Mouse (Mus musculus) adrenal gland, postnatal 4 days (tissue): ENCODE measurements around the gene Xpo1. TPM values are rescaled to one million over a fixed set of nuclear protein-coding genes. Genes with fewer than 3 reads are reported as not detected.
"Not testable (repeated sequence)": the region's sequence is repeated elsewhere in the genome, so short reads cannot be mapped to it uniquely, and the experiment has no call there.

Experiments used
- DNase-seq, 2 experiments: peaks; one replicate each; pipeline ENCODE4 v3.0.0; 2021 to 2022; ENCODE audit warnings: low spot score in 2 of 2, mixed read lengths in 2 of 2
- total RNA-seq, 2 experiments: library from RNA; stranded (reverse); gene quantifications; 2 replicates each; pipeline ENCODE4 v1.2.3; 2021

Gene Xpo1
- total RNA-seq, 2 experiments from 2014 or later = 80.7 to 96.7 TPM

DNA sequence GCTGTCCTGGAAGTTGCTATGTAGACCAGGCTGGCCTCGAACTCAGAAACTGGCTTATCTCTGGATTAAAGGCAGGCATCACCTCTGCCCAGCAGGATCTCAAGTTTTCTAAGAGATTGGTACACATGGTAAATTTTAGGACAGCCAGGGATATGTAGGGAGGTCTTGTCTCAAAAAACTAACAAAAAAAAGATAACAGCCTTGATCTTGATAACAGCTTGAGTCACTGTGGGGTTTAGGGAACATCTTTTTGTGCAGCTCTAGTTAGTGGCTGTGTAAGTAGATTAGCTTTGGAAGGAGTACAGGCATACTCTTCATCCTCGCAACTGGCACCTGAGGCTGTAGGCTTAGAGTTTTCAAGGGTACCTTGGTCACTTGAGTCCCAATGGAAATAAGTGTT is 41.5 kb downstream of the Xpo1 start:
- no peak for DNase-seq

DNA sequence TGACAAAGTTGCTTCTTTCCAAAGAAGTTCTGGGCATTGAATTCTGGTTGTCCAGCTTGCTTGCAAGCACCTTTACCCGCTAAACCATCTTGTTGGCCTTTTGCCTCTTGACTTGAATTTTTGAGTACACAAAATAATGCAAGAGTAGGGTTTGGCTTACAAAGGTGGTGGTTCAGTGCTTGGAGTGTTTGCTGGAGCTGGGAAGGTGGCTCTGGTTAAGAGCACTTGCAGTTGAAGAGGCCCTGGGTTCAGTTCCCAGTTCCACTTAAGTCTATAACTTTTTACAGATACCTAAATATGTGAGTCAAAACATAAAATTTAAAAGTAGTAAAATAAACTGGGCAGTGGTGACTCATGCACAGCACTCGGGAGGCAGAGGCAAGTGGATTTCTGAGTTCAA is 42.5 kb downstream of the Xpo1 start:
- DNase-seq = no peak

DNA sequence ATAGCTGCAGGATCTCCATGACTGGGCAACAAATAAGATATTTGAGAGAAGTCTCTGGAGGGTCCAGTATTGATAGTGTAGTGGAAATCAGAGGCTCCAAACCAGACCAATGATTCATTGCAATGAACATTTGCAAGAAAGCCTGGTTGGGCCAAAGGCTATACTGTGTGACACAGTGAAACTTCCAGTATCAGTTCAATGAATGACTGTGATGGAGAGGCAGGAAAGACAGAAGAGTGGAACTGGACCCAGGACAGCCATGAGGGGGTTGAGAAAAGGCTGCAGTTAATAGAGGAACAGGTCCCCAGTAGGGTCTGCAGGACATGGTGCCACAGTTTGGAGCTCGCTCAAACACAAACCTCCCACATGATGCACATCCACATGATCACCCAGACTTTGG is 44.1 kb downstream of the Xpo1 start:
- no peak for DNase-seq

DNA sequence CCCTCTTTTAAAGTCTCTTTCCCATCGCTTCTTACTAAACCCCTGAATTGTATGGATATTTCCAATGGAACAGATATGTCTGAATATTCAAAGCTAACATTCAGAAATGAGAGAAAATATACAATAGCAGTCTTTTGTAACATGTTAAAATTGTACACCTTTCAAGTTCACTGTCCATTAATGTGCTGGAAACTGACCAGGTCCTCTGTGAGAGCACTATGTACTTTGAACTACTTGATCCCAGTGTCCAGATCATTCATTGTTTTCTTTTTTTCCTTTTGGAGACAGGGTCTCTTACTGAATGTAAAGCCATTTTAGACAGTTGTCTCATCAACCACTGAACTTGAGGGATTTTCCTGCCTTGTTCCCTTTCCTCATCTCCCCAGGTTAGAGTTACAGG is 47.3 kb downstream of the Xpo1 start:
- DNase-seq = no peak

DNA sequence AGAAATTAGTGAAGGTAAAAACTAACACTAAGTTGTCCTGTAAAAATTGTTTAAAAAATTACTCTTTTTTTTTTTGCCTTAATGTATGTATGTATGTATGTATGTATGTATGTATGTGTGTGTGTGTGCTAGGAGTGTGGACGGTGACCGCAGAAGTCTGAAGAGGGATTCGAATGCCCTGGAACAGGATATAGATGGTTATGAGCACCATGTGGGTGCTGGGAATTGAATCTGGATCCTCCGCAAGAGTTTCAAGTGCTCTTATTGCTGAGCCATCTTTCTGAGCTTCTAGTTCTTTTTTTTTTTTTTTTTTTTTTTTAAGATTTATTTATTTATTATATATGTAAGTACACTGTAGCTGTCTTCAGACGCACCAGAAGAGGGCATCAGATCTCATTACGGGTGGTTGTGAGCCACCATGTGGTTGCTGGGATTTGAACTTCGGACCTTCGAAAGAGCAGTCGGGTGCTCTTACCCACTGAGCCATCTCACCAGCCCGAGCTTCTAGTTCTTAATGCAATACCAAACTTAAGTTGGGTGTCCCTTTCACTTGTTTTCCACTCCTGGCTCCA is 49.3 kb downstream of the Xpo1 start:
- DNase-seq = not testable (repeated sequence)

DNA sequence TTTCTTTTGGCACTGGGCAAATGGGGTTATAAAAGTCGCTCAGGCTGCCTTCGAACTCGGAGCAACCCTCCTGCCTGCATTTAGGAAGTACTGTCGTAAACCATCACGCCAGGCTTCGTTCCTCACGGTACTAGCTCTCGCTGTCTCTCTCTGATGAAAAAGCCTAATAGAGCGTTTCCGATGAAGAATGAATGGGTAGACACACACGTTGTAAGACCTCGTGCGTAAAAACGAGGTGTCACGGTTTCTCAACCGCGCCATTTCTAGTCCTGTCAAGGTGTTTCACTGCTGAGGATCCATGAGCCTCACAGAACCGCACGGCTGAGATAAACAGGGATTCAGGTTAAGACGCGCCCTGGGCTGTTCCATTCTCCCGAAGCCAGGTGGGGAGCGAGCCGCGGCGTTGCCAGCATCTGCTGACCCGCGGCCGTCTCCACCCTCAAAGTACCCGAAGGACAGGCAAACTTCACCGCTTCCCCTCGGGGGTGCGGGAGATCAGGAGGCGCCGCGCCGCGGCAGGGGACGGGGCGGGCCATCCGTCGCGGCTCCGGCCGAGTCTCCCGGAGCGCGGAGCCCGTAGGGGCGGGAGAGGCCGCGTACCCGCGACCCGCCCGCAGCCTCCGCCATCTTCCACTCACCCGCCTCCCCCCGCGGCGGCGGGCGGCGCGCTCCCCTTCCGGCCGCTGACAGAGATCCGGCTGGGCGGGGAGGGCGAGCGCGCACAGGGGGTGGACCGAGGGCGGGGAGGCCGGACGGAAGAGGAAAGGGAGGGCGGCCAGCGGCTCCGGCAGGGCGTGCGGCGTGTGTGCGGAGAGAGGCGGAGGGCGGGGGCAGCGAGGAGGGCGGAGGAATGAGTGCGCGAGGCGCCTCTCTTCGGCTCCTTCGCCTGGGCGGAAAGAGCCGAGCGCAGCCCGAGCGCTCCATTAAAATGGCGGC is 50.1 kb downstream of the Xpo1 start:
- DNase-seq = peak; percentile 89 to 93

DNA sequence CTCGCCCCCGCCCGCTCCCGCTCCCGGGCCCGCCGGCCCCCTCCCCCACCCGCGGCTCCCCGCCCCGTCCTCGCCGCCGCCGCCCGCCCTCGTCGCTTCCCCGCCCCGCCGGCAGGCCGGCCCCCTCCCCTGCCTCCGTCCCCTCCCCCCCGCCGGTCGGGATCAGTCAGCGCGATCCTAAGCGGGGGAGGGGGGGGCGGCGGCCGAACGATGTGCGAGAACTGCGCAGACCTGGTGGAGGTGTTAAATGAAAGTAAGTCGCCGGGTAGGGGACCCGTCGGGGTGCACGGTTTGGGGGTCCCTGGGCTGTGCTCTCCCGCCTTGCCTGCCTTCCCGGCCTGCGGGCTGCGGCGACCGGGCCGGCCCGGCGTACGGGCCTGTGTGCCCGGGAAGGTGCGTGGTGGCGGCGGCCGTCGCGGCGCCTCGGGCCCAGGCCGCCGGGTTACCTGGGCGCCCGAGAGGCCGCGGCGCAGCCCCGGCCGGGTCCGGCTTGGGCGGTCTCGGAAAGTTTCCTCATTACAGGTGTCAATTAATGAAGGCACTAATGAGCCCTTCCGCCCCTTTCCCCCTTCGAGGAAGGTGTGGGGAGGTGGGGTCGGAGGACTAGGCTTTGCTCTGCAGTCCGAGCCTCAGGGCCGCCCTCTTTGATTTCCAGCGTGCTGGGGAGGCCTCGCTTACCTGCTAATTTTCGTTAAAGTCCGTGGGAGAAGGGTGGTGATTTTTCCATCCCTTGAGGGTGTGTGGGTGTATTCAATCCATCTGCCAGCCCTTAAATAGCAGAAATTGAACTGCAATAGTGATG is 51.1 kb downstream of the Xpo1 start, which contains the start of gene Usp34:
Gene Usp34 (plus strand): TSS at position 132 of the 802 bp plus-strand sequence.
- DNase-seq = peak; percentile 56

DNA sequence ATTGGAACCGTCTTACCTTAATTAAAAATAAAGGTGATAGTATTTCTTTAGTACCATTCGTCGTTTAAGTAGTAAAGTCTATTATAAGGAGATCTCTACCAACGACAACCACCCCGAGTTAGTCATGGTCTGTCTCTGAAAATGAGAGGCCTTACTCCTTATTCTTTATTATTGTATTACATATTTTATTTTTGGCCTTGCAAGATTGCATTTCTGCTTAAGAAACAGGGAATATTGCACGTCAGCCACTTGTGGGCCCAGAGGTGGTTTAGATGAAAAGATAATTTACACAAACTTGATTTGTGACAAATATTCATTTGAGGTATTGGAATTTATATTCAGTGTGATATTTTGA is 51.7 kb downstream of the Xpo1 start:
- no peak for DNase-seq

DNA sequence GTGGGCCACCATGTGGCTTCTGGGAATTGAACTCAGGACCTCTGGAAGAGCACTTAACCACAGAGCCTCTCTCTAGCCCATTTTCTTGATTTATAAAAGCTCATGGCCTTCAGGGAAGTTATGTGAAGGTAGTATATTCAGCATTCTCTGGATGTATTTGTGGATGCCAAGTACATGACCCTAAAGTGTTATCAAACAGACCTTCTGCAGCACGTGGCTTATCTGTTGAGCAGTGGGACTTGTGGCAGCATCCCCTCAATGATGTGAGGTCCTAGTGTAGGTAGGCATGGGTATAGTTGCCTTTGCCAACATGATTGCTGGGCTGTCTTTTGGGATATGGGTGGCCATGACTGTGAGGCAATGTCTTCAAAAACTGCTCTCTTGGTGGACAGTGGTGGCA is 57.7 kb downstream of the Xpo1 start:
- DNase-seq = no peak

DNA sequence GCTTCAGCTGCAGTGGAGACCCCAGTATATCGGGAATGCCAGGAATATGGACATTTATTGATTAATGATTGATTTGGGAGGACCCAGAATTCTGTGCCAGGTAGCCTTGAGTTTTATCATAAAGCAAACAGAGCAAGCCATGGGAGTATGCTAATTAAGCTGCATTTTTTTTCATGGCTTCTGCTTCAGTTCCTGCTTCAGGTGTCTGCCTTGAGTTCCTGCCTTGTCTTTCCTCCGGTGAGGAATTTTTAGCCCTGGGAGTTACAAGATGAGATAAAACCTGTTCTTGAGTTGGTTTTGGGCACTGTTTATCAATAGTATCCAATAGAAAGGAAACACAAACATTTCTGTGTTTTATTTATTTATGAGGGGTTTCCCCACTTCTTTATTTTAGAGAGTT is 73.6 kb downstream of the Xpo1 start:
- no peak for DNase-seq

DNA sequence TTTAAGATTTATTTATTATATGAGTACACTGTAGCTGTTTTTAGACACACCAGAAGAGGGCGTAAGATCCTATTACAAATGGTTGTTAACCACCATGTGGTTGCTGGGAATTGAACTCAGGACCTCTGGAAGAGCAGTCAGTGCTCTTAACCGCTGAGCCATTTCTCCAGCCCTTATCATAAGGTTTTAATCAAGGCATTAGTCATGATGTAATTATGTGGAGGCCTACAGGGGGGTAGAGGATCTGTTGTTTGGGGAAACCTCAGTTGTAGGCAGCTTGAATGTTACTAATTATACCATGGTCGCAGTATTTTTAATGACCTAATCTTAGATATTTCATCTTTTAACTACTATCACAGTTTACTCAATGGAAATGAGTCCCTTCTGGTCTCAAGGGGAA is 76.3 kb downstream of the Xpo1 start:
- no peak for DNase-seq

DNA sequence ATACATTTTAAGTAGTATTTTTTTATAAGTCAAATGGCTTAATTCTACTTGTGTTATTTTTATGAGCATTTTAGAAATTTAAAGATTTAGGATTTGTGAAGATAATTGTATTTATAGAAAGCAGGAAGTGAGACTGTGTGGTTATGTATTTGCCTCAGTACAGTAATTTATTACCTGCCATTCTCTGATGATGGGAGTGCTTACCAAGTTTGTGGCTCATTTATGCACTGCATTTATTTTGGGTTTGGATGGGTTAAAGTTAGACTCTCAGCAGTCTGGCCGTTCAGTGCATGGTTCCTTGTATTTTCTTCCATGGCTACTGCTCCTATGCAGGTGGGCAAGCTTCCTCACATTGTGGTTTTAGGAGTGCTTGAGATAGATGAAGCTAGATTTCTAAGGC is 79.3 kb downstream of the Xpo1 start:
- DNase-seq = no peak

Other genes starting within 250 kb of the Xpo1 start
- 10 to 100 TPM; 20.6 to 22.5 TPM for gene Fam161a, start 248.5 kb upstream of the Xpo1 start, total RNA-seq
- gene Usp34, start 50.9 kb downstream of the Xpo1 start, total RNA-seq = 10 to 100 TPM; 59.1 to 72.1 TPM
- gene Ahsa2, start 242.0 kb downstream of the Xpo1 start, total RNA-seq = 10 to 100 TPM; 35.8 to 43.4 TPM